Mouse (Mus musculus) embryonic fibroblast, embryonic 13.5 days (primary cell): ENCODE results near the gene Dlat.

Source experiments
- CTCF ChIP-seq: IDR thresholded peaks from 2 replicates; pipeline ENCODE4 v1.5.1; 2011; ENCODE audit warnings: mild to moderate bottlenecking, control low read depth, low read length, moderate library complexity, borderline replicate concordance; ENCODE audit not compliant: insufficient read depth
- POLR2A ChIP-seq: IDR thresholded peaks from 2 replicates; pipeline ENCODE4 v1.6.1; 2011; ENCODE audit warnings: low read depth, mild to moderate bottlenecking, control low read depth, low read length, moderate library complexity

- TF ChIP-seq CTCF (no peak), POLR2A (no peak)
Measured at GRCm38 (mm10) chr9:50695153-50695552, 35.6 kb upstream of the Dlat start.
